Mouse (Mus musculus) duodenum, adult 2 months (tissue): ENCODE measurements around the gene Gm3402. TPM values are rescaled to one million over a fixed set of nuclear protein-coding genes. Genes with fewer than 3 reads are reported as not detected.

Source experiments
- polyA plus RNA-seq: library from polyadenylated mRNA; depleted of rRNA; stranded (reverse); fragments of >200 nt; gene quantifications from 2 replicates; pipeline ENCODE4 v1.2.3, GENCODE M21; 2012; ENCODE audit warnings: low replicate concordance; rRNA removed

Gene Gm3402
- polyA plus RNA-seq, result not detected in 2 replicates

GRCm38 (mm10) chr5:146513823-146514222 is at the start of gene Gm3402:
Gene Gm3402, plus strand, starts transcription at chr5:146514123.

GRCm38 (mm10) chr5:146481665-146482064 is 32.3 kb upstream of the Gm3402 start, which contains the start of gene Gm6408:
Gene Gm6408, plus strand, starts transcription at chr5:146481965.

GRCm38 (mm10) chr5:146491063-146491462 is 22.9 kb upstream of the Gm3402 start, which contains the start of gene Gm6370:
Gene Gm6370, plus strand, starts transcription at chr5:146491363.

GRCm38 (mm10) chr5:146502099-146502498 is 11.8 kb upstream of the Gm3402 start, which contains the start of gene 4930449I24Rik:
Gene 4930449I24Rik, plus strand, starts transcription at chr5:146502399.

GRCm38 (mm10) chr5:146525501-146525900 is 11.6 kb downstream of the Gm3402 start, which contains the start of gene Gm3404:
Gene Gm3404, plus strand, starts transcription at chr5:146525801.

GRCm38 (mm10) chr5:146537347-146537746 is 23.4 kb downstream of the Gm3402 start, which contains the start of gene Gm3409:
Gene Gm3409, plus strand, starts transcription at chr5:146537647.

GRCm38 (mm10) chr5:146555836-146556235 is 41.9 kb downstream of the Gm3402 start, which contains the start of gene Gm3415:
Gene Gm3415, plus strand, starts transcription at chr5:146556136.

Other genes starting within 250 kb of the Gm3402 start
- 0.56 and 2.1 TPM in 2 replicates for gene Wasf3, start 129.1 kb upstream of the Gm3402 start, polyA plus RNA-seq
- not detected in 2 replicates for gene Gm6408, start 32.2 kb upstream of the Gm3402 start, polyA plus RNA-seq
- not detected in 2 replicates for gene Gm6370, start 22.8 kb upstream of the Gm3402 start, polyA plus RNA-seq
- not detected in 2 replicates for gene 4930449I24Rik, start 11.7 kb upstream of the Gm3402 start, polyA plus RNA-seq
- gene Gm3404, start 11.7 kb downstream of the Gm3402 start, polyA plus RNA-seq, result not detected in 2 replicates
- not detected in 2 replicates for gene Gm3409, start 23.5 kb downstream of the Gm3402 start, polyA plus RNA-seq
- not detected in 2 replicates for gene Gm3415, start 42.0 kb downstream of the Gm3402 start, polyA plus RNA-seq
- 0.08 TPM in 1 of 2 replicates, not detected in the other for gene Gpr12, start 71.1 kb downstream of the Gm3402 start, polyA plus RNA-seq